Mouse (Mus musculus): ENCODE measurements around the gene Mx1. TPM values are rescaled to one million over a fixed set of nuclear protein-coding genes. Genes with fewer than 3 reads are reported as not detected.

The Mx1 gene
- polyA plus RNA-seq, 1 experiment from 2014 or later: 0.18 TPM

DNA sequence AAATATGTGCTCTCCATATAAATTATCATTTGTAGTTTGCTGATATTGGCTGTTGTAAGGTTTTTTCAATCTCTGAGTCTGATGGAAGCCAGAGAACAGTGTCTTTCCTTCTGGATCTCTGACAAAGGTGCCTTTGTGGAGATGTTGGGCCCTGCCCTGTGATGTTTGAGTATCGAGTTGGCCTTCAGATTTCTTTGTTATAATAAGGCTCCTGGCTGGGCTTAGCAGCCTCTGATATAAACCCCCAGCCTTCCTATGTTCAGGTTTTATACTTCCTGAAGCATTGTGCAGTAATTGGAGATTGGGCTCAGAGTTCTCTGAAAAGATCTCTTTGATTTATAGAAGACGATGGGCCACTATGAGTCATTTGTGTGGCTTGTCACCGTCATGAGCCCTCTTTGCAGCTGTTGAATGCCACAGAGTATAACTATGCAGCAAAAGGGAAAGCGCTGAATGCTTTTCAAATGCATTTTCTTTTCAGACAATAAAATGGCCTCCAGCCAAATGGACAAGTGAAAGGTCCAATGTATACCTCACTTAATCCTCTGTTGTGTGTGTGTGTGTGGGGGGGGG, 60.4 kb downstream of the Mx1 start:
- no peak for ATAC-seq (ENCODE audit: insufficient number of reproducible peaks, insufficient read depth, low FRiP score, low TSS enrichment, low read depth)
- Histone ChIP-seq H3K4me2 (no peak overlapping the region), H3K27me3 (no peaks in the 10 kb centered on the region), H3K9me3 (no peaks in the 10 kb centered on the region), H3K4me1 (no peaks in the 10 kb centered on the region), H3K9ac (no peak overlapping the region), H3K36me3 (no peaks in the 10 kb centered on the region), H3K4me3 (no peak overlapping the region), H3K27ac (no peak overlapping the region)
- WGBS: 68% methylated on average over 4 of the region's 4 CpGs

DNA sequence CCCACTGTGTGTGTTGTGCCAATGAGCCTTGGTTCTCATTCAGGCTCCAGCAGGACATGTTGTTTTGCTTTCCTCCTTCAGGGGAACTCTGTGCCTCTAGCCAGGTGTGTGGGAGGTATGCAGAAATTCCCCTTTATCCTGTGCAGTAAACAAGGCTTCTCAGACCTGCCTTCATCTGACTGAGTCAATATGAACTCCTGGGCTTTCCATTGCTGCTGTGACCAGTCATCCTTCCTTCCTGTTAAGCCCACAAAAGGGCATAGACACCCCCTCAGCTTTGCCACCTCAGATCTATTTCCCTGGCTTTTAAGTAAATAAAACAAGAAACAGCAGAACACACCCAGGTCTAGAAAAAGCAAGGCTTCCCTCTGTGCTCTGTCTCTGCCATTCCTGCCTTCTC, 61.0 kb downstream of the Mx1 start:
- Histone ChIP-seq H3K27ac (no peak overlapping the region), H3K27me3 (no peaks in the 10 kb centered on the region), H3K36me3 (no peaks in the 10 kb centered on the region), H3K4me3 (no peak overlapping the region), H3K9me3 (no peaks in the 10 kb centered on the region), H3K4me2 (no peak overlapping the region), H3K4me1 (no peaks in the 10 kb centered on the region), H3K9ac (no peak overlapping the region)
- no peak for ATAC-seq (ENCODE audit: insufficient number of reproducible peaks, insufficient read depth, low FRiP score, low TSS enrichment, low read depth)

DNA sequence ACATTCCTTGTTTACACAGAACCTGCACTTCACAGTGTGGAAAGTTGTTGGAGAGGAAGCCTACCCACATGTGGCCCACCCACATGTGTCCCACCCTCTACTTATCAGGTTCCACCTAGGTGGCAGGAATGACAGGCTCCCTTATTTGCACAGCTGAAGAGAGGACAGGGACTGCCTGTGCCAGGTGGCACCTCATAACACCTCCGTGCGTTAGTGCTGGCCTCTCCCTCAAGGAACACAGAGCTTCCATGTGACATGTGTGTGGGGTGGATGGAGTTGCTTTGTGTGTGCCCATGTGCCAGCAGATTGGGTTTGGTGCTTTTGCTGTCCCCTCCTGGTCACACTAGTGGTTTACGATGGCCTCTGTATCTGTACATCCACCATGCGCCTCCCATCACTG, 62.7 kb downstream of the Mx1 start:
- no peak overlapping the region for H3K4me3 ChIP-seq
- no peaks in the 10 kb centered on the region for H3K4me1 ChIP-seq
- ATAC-seq (ENCODE audit: insufficient number of reproducible peaks, insufficient read depth, low FRiP score, low TSS enrichment, low read depth): no peak
- H3K9me3 ChIP-seq: no peaks in the 10 kb centered on the region
- no peak overlapping the region for H3K4me2 ChIP-seq
- H3K36me3 ChIP-seq: no peaks in the 10 kb centered on the region
- H3K27ac ChIP-seq: no peak overlapping the region
- H3K27me3 ChIP-seq: no peaks in the 10 kb centered on the region
- H3K9ac ChIP-seq: no peak overlapping the region
- 86% methylated on average over 4 of the region's 4 CpGs for WGBS

DNA sequence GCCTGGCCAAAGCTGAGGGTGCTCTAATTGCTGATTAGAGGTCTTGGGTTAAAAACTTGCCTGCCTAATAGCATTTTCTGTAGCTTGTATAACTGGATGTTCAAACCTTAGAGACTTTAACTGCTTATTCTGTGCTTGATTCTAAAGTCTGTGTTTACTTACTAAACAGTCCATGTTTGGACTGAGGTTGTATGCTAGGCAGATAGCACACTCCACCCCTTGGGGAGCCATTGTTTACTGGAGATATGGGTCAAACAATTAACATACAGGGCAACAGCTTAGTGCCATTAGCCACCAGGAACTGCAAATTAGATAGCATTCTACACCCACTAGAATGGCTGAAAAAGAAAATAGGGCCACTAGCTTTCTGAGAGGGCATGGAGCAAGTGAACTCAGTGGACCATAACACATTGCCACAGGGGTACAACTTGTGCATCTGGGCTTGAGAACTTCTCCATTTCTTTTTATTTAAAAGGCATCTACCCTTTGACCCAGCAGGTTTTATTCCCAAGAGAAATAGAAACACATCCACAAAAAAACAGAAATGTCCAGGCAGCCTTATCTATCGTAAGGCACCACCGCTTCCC, 64.7 kb downstream of the Mx1 start:
- no peak overlapping the region for H3K9ac ChIP-seq
- 82% methylated on average over 2 of the region's 2 CpGs for WGBS
- H3K9me3 ChIP-seq: no peaks in the 10 kb centered on the region
- no peak overlapping the region for H3K4me2 ChIP-seq
- no peak overlapping the region for H3K4me3 ChIP-seq
- no peaks in the 10 kb centered on the region for H3K36me3 ChIP-seq
- H3K27me3 ChIP-seq: no peaks in the 10 kb centered on the region
- no peak for ATAC-seq (ENCODE audit: insufficient number of reproducible peaks, insufficient read depth, low FRiP score, low TSS enrichment, low read depth)
- no peaks in the 10 kb centered on the region for H3K4me1 ChIP-seq
- no peak overlapping the region for H3K27ac ChIP-seq

Other genes with a start within 250 kb of the Mx1 start
- gene Bace2, start 106.2 kb downstream of the Mx1 start, polyA plus RNA-seq (2015; fragmentation: Nextera tagmentation; extraction: Ambion mirVana): 10.1 and 10.9 TPM in 2 replicates
- gene Fam3b, start 51.9 kb upstream of the Mx1 start, polyA plus RNA-seq (2015; fragmentation: Nextera tagmentation; extraction: Ambion mirVana): not detected in 2 replicates
- gene Tmprss2, start 148.3 kb upstream of the Mx1 start, polyA plus RNA-seq (2015; fragmentation: Nextera tagmentation; extraction: Ambion mirVana): 0.86 and 0.95 TPM in 2 replicates